In genomic region chr9:114098716-114099302, GRCm38 (mm10) we compare ENCODE assay signal across 13 mouse cellular contexts.
"Had no signal": no experiment of that assay in that cellular context is flagged by ENCODE, and none has a peak within 500 bp of the region (broad histone marks: within the 10 kb centered on the region; RNA-seq: fewer than 3 reads in every experiment).

No protein-coding gene starts in this region.

- H3K36me3 ChIP-seq: liver, embryonic 15.5 days; lung, embryonic 15.5 days; midbrain, embryonic 12.5 days; stomach, embryonic 15.5 days had no signal

- H3K4me3 ChIP-seq: limb, embryonic 13.5 days; liver, embryonic 15.5 days; lung, embryonic 15.5 days; midbrain, embryonic 12.5 days; stomach, embryonic 15.5 days had no signal

- ATAC-seq: intestine, embryonic 16.5 days had no signal

- H3K4me2 ChIP-seq: limb, embryonic 13.5 days; liver, embryonic 15.5 days; lung, embryonic 15.5 days; midbrain, embryonic 12.5 days; stomach, embryonic 15.5 days had no signal

- H3K27me3 ChIP-seq: limb, embryonic 13.5 days; liver, embryonic 15.5 days; lung, embryonic 15.5 days; midbrain, embryonic 12.5 days; stomach, embryonic 15.5 days had no signal

- H3K4me1 ChIP-seq: limb, embryonic 13.5 days; liver, embryonic 15.5 days; lung, embryonic 15.5 days; midbrain, embryonic 12.5 days; stomach, embryonic 15.5 days had no signal

- H3K27ac ChIP-seq: limb, embryonic 13.5 days; liver, embryonic 15.5 days; lung, embryonic 15.5 days; midbrain, embryonic 12.5 days; stomach, embryonic 15.5 days had no signal

- H3K9me3 ChIP-seq: limb, embryonic 13.5 days; liver, embryonic 15.5 days; lung, embryonic 15.5 days; midbrain, embryonic 12.5 days; stomach, embryonic 15.5 days had no signal

- H3K9ac ChIP-seq: limb, embryonic 13.5 days; liver, embryonic 15.5 days; lung, embryonic 15.5 days; midbrain, embryonic 12.5 days; stomach, embryonic 15.5 days had no signal

- DNase-seq: kidney, adult 8-10 months; kidney, postnatal 25 days; left cerebral cortex, postnatal 4 days; lung, postnatal 14 days; right cerebral cortex, postnatal 14 days; thymus, adult 2 months; thymus, postnatal 25 days had no signal
